Mouse (Mus musculus): Measurements from ENCODE around the gene Utrn. TPM values are rescaled to one million over a fixed set of nuclear protein-coding genes. Genes with fewer than 3 reads are reported as not detected.

Gene Utrn
- polyA plus RNA-seq, 1 experiment, result 159 TPM

DNA sequence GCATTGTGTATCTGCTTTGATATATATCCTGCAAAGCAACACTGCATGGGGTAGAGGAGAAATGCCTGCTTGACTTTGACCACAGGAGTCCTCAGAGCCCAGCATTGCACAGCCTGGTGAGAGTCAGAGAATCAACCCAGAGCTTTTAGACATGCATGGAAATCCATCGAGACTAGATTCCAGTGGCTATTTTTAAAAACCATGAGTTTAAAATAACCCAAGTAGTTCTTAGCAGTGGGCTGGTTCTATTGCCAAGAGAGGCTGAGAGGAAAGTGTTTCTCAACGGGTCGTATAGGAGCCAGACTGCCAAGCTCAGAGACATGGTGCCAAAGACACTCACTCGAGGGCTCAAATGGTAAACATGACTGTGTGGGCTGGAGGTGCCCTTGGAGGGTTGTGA lies 514.6 kb downstream of the Utrn start:
- no peak overlapping the region for H3K27ac ChIP-seq (ENCODE audit: insufficient read depth, low read length)
- TF ChIP-seq CTCF (IDR thresholded peaks at IDR 0.05; ENCODE audit: low read depth, low read length), result no peak
- TF ChIP-seq EP300 (IDR thresholded peaks at IDR 0.05; ENCODE audit: insufficient read depth, low read depth, low read length), result no peak
- TF ChIP-seq POLR2A (IDR thresholded peaks at IDR 0.05; ENCODE audit: insufficient read depth, low read length), result no peak
- no peaks in the 10 kb centered on the region for H3K4me1 ChIP-seq (ENCODE audit: control insufficient read depth, insufficient read depth, low read length)
- peaks cover 3% of the 10 kb centered on the region for H3K9me3 ChIP-seq (replicated peaks; ENCODE audit: control insufficient read depth, insufficient read depth, low read length, poor library complexity, severe bottlenecking)
- H3K27me3 ChIP-seq (ENCODE audit: control insufficient read depth, insufficient read depth, low read length, poor library complexity, severe bottlenecking), result no peaks in the 10 kb centered on the region
- H3K4me3 ChIP-seq (ENCODE audit: low read depth, low read length), result no peak overlapping the region
- no peaks in the 10 kb centered on the region for H3K36me3 ChIP-seq (ENCODE audit: control insufficient read depth, insufficient read depth, low read length, poor library complexity, severe bottlenecking)
- H3K9ac ChIP-seq (ENCODE audit: low read depth, poor library complexity, severe bottlenecking), result no peak overlapping the region

- TF ChIP-seq POLR2A (IDR thresholded peaks at IDR 0.05; ENCODE audit: insufficient read depth, low read length) (no peak), EP300 (IDR thresholded peaks at IDR 0.05; ENCODE audit: insufficient read depth, low read depth, low read length) (no peak), CTCF (IDR thresholded peaks at IDR 0.05; ENCODE audit: low read depth, low read length) (no peak)
- H3K27ac ChIP-seq (ENCODE audit: insufficient read depth, low read length), result no peak overlapping the region
- no peaks in the 10 kb centered on the region for H3K4me1 ChIP-seq (ENCODE audit: control insufficient read depth, insufficient read depth, low read length)
- H3K27me3 ChIP-seq (ENCODE audit: control insufficient read depth, insufficient read depth, low read length, poor library complexity, severe bottlenecking), result no peaks in the 10 kb centered on the region
- H3K4me3 ChIP-seq (ENCODE audit: low read depth, low read length), result no peak overlapping the region
- H3K9me3 ChIP-seq (replicated peaks; ENCODE audit: control insufficient read depth, insufficient read depth, low read length, poor library complexity, severe bottlenecking), result peaks cover 3% of the 10 kb centered on the region
- no peaks in the 10 kb centered on the region for H3K36me3 ChIP-seq (ENCODE audit: control insufficient read depth, insufficient read depth, low read length, poor library complexity, severe bottlenecking)
- no peak overlapping the region for H3K9ac ChIP-seq (ENCODE audit: low read depth, poor library complexity, severe bottlenecking)
Observed at GRCm38 (mm10) chr10:12354106-12354505, 515.1 kb downstream of the Utrn start.

DNA sequence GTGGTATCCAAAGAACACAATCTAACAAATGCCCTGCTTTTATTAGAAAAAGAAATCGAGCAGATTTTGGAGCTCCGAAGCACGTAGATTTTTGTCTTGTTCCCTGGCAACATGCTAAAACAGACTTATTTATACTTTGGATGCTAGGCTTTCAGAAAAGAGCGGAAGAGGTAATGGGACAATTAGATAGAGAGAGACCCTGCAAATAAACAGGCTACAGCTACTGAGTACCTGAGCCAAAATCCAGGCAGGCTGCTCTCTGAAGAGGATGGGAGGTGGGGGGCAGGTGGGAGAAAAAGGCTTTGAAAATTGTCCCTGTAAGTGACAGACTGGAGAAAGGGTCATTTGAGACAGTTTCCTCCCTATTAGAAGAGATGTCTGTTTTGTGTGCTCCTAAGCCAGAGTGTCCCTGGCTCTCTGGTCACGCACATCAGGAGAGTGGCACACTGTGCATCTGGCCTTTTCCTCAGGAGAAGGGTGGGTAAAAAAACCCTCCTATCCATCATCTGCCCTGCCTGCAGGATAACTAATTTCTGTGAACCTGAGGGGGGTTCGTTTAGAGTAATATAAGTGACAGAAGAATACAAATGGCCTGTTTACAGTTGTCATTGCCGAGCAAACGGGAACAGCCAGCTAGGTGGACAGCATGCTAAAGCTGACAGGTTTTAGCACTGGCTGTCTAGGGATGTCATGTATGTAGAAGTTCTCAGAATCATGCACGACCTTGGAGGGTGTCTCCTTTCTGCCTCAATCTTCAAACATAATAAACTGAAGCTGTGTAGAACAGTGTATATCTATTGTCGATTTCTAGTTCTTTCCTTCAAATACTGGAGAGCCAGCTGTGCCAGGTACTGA lies 529.2 kb downstream of the Utrn start:
- Histone ChIP-seq H3K36me3 (ENCODE audit: control insufficient read depth, insufficient read depth, low read length, poor library complexity, severe bottlenecking) (no peaks in the 10 kb centered on the region), H3K27me3 (ENCODE audit: control insufficient read depth, insufficient read depth, low read length, poor library complexity, severe bottlenecking) (no peaks in the 10 kb centered on the region), H3K9ac (ENCODE audit: low read depth, poor library complexity, severe bottlenecking) (no peak overlapping the region), H3K27ac (ENCODE audit: insufficient read depth, low read length) (no peak overlapping the region), H3K4me3 (ENCODE audit: low read depth, low read length) (no peak overlapping the region), H3K4me1 (ENCODE audit: control insufficient read depth, insufficient read depth, low read length) (no peaks in the 10 kb centered on the region), H3K9me3 (replicated peaks; ENCODE audit: control insufficient read depth, insufficient read depth, low read length, poor library complexity, severe bottlenecking) (no peaks in the 10 kb centered on the region)
- TF ChIP-seq CTCF (IDR thresholded peaks at IDR 0.05; ENCODE audit: low read depth, low read length) (no peak), POLR2A (IDR thresholded peaks at IDR 0.05; ENCODE audit: insufficient read depth, low read length) (no peak), EP300 (IDR thresholded peaks at IDR 0.05; ENCODE audit: insufficient read depth, low read depth, low read length) (no peak)

GRCm38 (mm10) chr10:12339005-12339703 lies 530.0 kb downstream of the Utrn start:
- TF ChIP-seq POLR2A (IDR thresholded peaks at IDR 0.05; ENCODE audit: insufficient read depth, low read length), result no peak
- no peak for TF ChIP-seq CTCF (IDR thresholded peaks at IDR 0.05; ENCODE audit: low read depth, low read length)
- TF ChIP-seq EP300 (IDR thresholded peaks at IDR 0.05; ENCODE audit: insufficient read depth, low read depth, low read length), result no peak
- no peak overlapping the region for H3K9ac ChIP-seq (ENCODE audit: low read depth, poor library complexity, severe bottlenecking)
- no peaks in the 10 kb centered on the region for H3K4me1 ChIP-seq (ENCODE audit: control insufficient read depth, insufficient read depth, low read length)
- H3K9me3 ChIP-seq (replicated peaks; ENCODE audit: control insufficient read depth, insufficient read depth, low read length, poor library complexity, severe bottlenecking), result no peaks in the 10 kb centered on the region
- no peak overlapping the region for H3K4me3 ChIP-seq (ENCODE audit: low read depth, low read length)
- no peaks in the 10 kb centered on the region for H3K36me3 ChIP-seq (ENCODE audit: control insufficient read depth, insufficient read depth, low read length, poor library complexity, severe bottlenecking)
- H3K27ac ChIP-seq (ENCODE audit: insufficient read depth, low read length), result no peak overlapping the region
- H3K27me3 ChIP-seq (ENCODE audit: control insufficient read depth, insufficient read depth, low read length, poor library complexity, severe bottlenecking), result no peaks in the 10 kb centered on the region

Other genes with a start within 250 kb of the Utrn start
- gene Stx11, start 94.9 kb upstream of the Utrn start, polyA plus RNA-seq (2011; ENCODE audit: insufficient read depth, insufficient read length, low read depth, missing spikeins), result 2.1 and 5.0 TPM in 2 replicates
- gene Sf3b5, start 136.0 kb upstream of the Utrn start, polyA plus RNA-seq (2011; ENCODE audit: insufficient read depth, insufficient read length, low read depth, missing spikeins), result 20.1 and 22.4 TPM in 2 replicates
- 20.3 and 23.2 TPM in 2 replicates for gene Plagl1, start 191.1 kb upstream of the Utrn start, polyA plus RNA-seq (2011; ENCODE audit: insufficient read depth, insufficient read length, low read depth, missing spikeins)

Data from ES-Bruce4 (cell line).